Mouse (Mus musculus): ENCODE data around the gene Vapa. TPM values are rescaled to one million over a fixed set of nuclear protein-coding genes. Genes with fewer than 3 reads are reported as not detected.

The Vapa gene
- total RNA-seq, 2 experiments from 2014 or later: 132 to 153 TPM

- DNase-seq (ENCODE audit: extremely low spot score in 1 of 2, low spot score in 1 of 2): no peak
Observed at GRCm38 (mm10) chr17:65626301-65626700, 12.9 kb upstream of the Vapa start.

- DNase-seq (ENCODE audit: extremely low spot score in 1 of 2, low spot score in 1 of 2): no peak
Observed at GRCm38 (mm10) chr17:65625563-65625962, 12.2 kb upstream of the Vapa start.

GRCm38 (mm10) chr17:65623130-65623529 is 9.8 kb upstream of the Vapa start:
- no peak for DNase-seq (ENCODE audit: extremely low spot score in 1 of 2, low spot score in 1 of 2)

GRCm38 (mm10) chr17:65618431-65618830 is 5.1 kb upstream of the Vapa start:
- DNase-seq (ENCODE audit: extremely low spot score in 1 of 2, low spot score in 1 of 2): peak in 1 of 2 experiments; percentile 24

- DNase-seq (ENCODE audit: extremely low spot score in 1 of 2, low spot score in 1 of 2): no peak
Observed at GRCm38 (mm10) chr17:65615678-65616077, 2.3 kb upstream of the Vapa start.

- DNase-seq (ENCODE audit: extremely low spot score in 1 of 2, low spot score in 1 of 2): no peak
Observed at GRCm38 (mm10) chr17:65614431-65614830, 1.1 kb upstream of the Vapa start.

GRCm38 (mm10) chr17:65613142-65613462 is 253 bp downstream of the Vapa start:
- DNase-seq (ENCODE audit: extremely low spot score in 1 of 2, low spot score in 1 of 2): no peak

- DNase-seq (ENCODE audit: extremely low spot score in 1 of 2, low spot score in 1 of 2): peak in 1 of 2 experiments; percentile 31
Observed at GRCm38 (mm10) chr17:65612391-65613141, 789 bp downstream of the Vapa start.

- DNase-seq (ENCODE audit: extremely low spot score in 1 of 2, low spot score in 1 of 2): no peak
Observed at GRCm38 (mm10) chr17:65611721-65612120, 1.6 kb downstream of the Vapa start.

- DNase-seq (ENCODE audit: extremely low spot score in 1 of 2, low spot score in 1 of 2): no peak
Observed at GRCm38 (mm10) chr17:65608743-65609142, 4.6 kb downstream of the Vapa start.

- DNase-seq (ENCODE audit: extremely low spot score in 1 of 2, low spot score in 1 of 2): no peak
Observed at GRCm38 (mm10) chr17:65608312-65608687, 5.1 kb downstream of the Vapa start.

- no peak for DNase-seq (ENCODE audit: extremely low spot score in 1 of 2, low spot score in 1 of 2)
Observed at GRCm38 (mm10) chr17:65607574-65608311, 5.6 kb downstream of the Vapa start.

GRCm38 (mm10) chr17:65606014-65606413 is 7.3 kb downstream of the Vapa start:
- no peak for DNase-seq (ENCODE audit: extremely low spot score in 1 of 2, low spot score in 1 of 2)

- DNase-seq (ENCODE audit: extremely low spot score in 1 of 2, low spot score in 1 of 2): no peak
Observed at GRCm38 (mm10) chr17:65604892-65605291, 8.5 kb downstream of the Vapa start.

GRCm38 (mm10) chr17:65604315-65604714 is 9.0 kb downstream of the Vapa start:
- no peak for DNase-seq (ENCODE audit: extremely low spot score in 1 of 2, low spot score in 1 of 2)

GRCm38 (mm10) chr17:65597857-65598486 is 15.4 kb downstream of the Vapa start:
- no peak for DNase-seq (ENCODE audit: extremely low spot score in 1 of 2, low spot score in 1 of 2)

- no peak for DNase-seq (ENCODE audit: extremely low spot score in 1 of 2, low spot score in 1 of 2)
Observed at GRCm38 (mm10) chr17:65594687-65595086, 18.7 kb downstream of the Vapa start.

- DNase-seq (ENCODE audit: extremely low spot score in 1 of 2, low spot score in 1 of 2): no peak
Observed at GRCm38 (mm10) chr17:65586892-65587291, 26.5 kb downstream of the Vapa start.

GRCm38 (mm10) chr17:65581440-65581839 is 31.9 kb downstream of the Vapa start:
- DNase-seq (ENCODE audit: extremely low spot score in 1 of 2, low spot score in 1 of 2): no peak

GRCm38 (mm10) chr17:65579766-65580165 is 33.6 kb downstream of the Vapa start:
- no peak for DNase-seq (ENCODE audit: extremely low spot score in 1 of 2, low spot score in 1 of 2)

- no peak for DNase-seq (ENCODE audit: extremely low spot score in 1 of 2, low spot score in 1 of 2)
Observed at GRCm38 (mm10) chr17:65575339-65575738, 38.0 kb downstream of the Vapa start.

- DNase-seq (ENCODE audit: extremely low spot score in 1 of 2, low spot score in 1 of 2): no peak
Observed at GRCm38 (mm10) chr17:65574850-65575249, 38.5 kb downstream of the Vapa start.
